Mouse (Mus musculus) spleen, adult 12 weeks (tissue): Measurements from ENCODE around the gene Aldoart2.
A peak's percentile ranks its signal among the peaks of the same experiment; 100 is the strongest.
"Not testable (repeated sequence)": the region's sequence is repeated elsewhere in the genome, so short reads cannot be mapped to it uniquely, and the experiment has no call there.

ENCODE experiments used
- DNase-seq: peaks from one replicate; pipeline ENCODE4 v3.0.0; 2022; ENCODE audit warnings: low spot score

Aldoart2 gene

GRCm38 (mm10) chr12:55573794-55574193, 8.8 kb downstream of the Aldoart2 start:
- DNase-seq, result no peak

- DNase-seq, result not testable (repeated sequence)
Observed at GRCm38 (mm10) chr12:55586936-55587335, 21.9 kb downstream of the Aldoart2 start.

- DNase-seq, result no peak
Observed at GRCm38 (mm10) chr12:55598537-55598886, 33.5 kb downstream of the Aldoart2 start.

- no peak for DNase-seq
Observed at GRCm38 (mm10) chr12:55598887-55599561, 34.0 kb downstream of the Aldoart2 start, which contains the start of gene Insm2. Insm2 (plus strand) TSS chr12:55599427.

GRCm38 (mm10) chr12:55599639-55600502, 34.8 kb downstream of the Aldoart2 start:
- DNase-seq, result peak; percentile 17

- no peak for DNase-seq
Observed at GRCm38 (mm10) chr12:55600503-55600994, 35.5 kb downstream of the Aldoart2 start.

GRCm38 (mm10) chr12:55604411-55604810, 39.4 kb downstream of the Aldoart2 start:
- no peak for DNase-seq

- DNase-seq, result no peak
Observed at GRCm38 (mm10) chr12:55607902-55608301, 42.9 kb downstream of the Aldoart2 start.

- DNase-seq, result no peak
Observed at GRCm38 (mm10) chr12:55610812-55611211, 45.8 kb downstream of the Aldoart2 start.
